Mouse (Mus musculus) B cell, adult 67 days (primary cell): Measurements from ENCODE around the gene Ppm1j. TPM values are rescaled to one million over a fixed set of nuclear protein-coding genes. Genes with fewer than 3 reads are reported as not detected.

ENCODE experiments used
- total RNA-seq, 2 experiments: library from RNA; stranded (reverse); gene quantifications; 4 replicates each; pipeline ENCODE4 v1.2.4; 2023

Gene Ppm1j
- total RNA-seq = not detected

GRCm38 (mm10) chr3:104780561-104781420 lies at the start of gene Ppm1j:
Gene Ppm1j (plus strand): TSS chr3:104781056.

GRCm38 (mm10) chr3:104781471-104781903 lies 631 bp downstream of the Ppm1j start, which contains the start of gene Fam19a3:
Gene Fam19a3 (minus strand): TSS chr3:104781840.

GRCm38 (mm10) chr3:104788075-104788474 lies 7.2 kb downstream of the Ppm1j start, which contains the start of gene Rhoc:
Gene Rhoc (plus strand): TSS chr3:104788375.

GRCm38 (mm10) chr3:104817991-104818748 lies 37.3 kb downstream of the Ppm1j start, which contains the start of gene Mov10:
Gene Mov10 (minus strand): TSS chr3:104818563.

Other genes with a start within 250 kb of the Ppm1j start
- gene Slc16a1, start 142.4 kb upstream of the Ppm1j start, total RNA-seq = 10 to 100 TPM in 1 of 2 experiments, 1 to 10 TPM in 1; 8.4 to 14.0 TPM
- not detected for gene Fam19a3, start 784 bp downstream of the Ppm1j start, total RNA-seq
- not detected for gene Rhoc, start 7.3 kb downstream of the Ppm1j start, total RNA-seq
- gene Mov10, start 37.5 kb downstream of the Ppm1j start, total RNA-seq = 10 to 100 TPM; 28.1 to 32.9 TPM
- 10 to 100 TPM; 20.2 to 20.5 TPM for gene St7l, start 82.9 kb downstream of the Ppm1j start, total RNA-seq
- gene Capza1, start 83.4 kb downstream of the Ppm1j start, total RNA-seq = 100 to 1,000 TPM; 172 to 182 TPM
- gene Wnt2b, start 180.9 kb downstream of the Ppm1j start, total RNA-seq = not detected